Mouse (Mus musculus) intestine, embryonic 15.5 days (tissue): ENCODE measurements around the gene Klc3. TPM values are rescaled to one million over a fixed set of nuclear protein-coding genes. Genes with fewer than 3 reads are reported as not detected.

Source experiments
- ATAC-seq: fragments of 200-750 bp; cut with Nextera tagmentation; 2 replicates; pipeline ENCODE4 v1.8.0; 2017; ENCODE audit warnings: moderate TSS enrichment, moderate library complexity
- H3K27ac ChIP-seq: fragments of 300-500 bp; sonication (generic); 2 replicates; pipeline ENCODE4 v1.5.1; 2015; ENCODE audit warnings: mild to moderate bottlenecking, inconsistent platforms
- H3K27me3 ChIP-seq: fragments of 300-500 bp; sonication (generic); replicated peaks from 2 replicates; pipeline ENCODE4 v1.6.1; 2015; ENCODE audit warnings: inconsistent platforms
- H3K36me3 ChIP-seq: fragments of 300-500 bp; sonication (generic); 2 replicates; pipeline ENCODE4 v1.6.1; 2015; ENCODE audit warnings: inconsistent platforms
- H3K4me1 ChIP-seq: fragments of 300-500 bp; sonication (generic); replicated peaks from 2 replicates; pipeline ENCODE4 v1.6.1; 2015; ENCODE audit warnings: inconsistent platforms
- H3K4me2 ChIP-seq: fragments of 300-500 bp; sonication (generic); replicated peaks from 2 replicates; pipeline ENCODE4 v1.6.1; 2015; ENCODE audit warnings: mild to moderate bottlenecking, inconsistent platforms
- H3K4me3 ChIP-seq: fragments of 300-500 bp; sonication (generic); replicated peaks from 2 replicates; pipeline ENCODE4 v1.5.1; 2015; ENCODE audit warnings: inconsistent platforms
- H3K9ac ChIP-seq: fragments of 300-500 bp; sonication (generic); 2 replicates; pipeline ENCODE4 v1.6.1; 2015; ENCODE audit warnings: inconsistent platforms
- H3K9me3 ChIP-seq: fragments of 300-500 bp; sonication (generic); 2 replicates; pipeline ENCODE4 v1.6.1; 2016; ENCODE audit warnings: inconsistent platforms
- WGBS: fragments of 180-500 bp; shearing (Covaris S2); methylation state at CpG from one replicate; pipeline ENCODE4 v1.1.7; 2015; 5-methylcytosine and 5-hydroxymethylcytosine counted together
- polyA plus RNA-seq: library from polyadenylated mRNA; unstranded; fragments of >200 nt; fragmentation: Nextera tagmentation; extraction: Ambion mirVana; gene quantifications from 2 replicates; pipeline ENCODE4 v1.2.1, GENCODE M21; 2015

Gene Klc3
- polyA plus RNA-seq, 1 experiment from 2014 or later: 3.7 TPM

DNA sequence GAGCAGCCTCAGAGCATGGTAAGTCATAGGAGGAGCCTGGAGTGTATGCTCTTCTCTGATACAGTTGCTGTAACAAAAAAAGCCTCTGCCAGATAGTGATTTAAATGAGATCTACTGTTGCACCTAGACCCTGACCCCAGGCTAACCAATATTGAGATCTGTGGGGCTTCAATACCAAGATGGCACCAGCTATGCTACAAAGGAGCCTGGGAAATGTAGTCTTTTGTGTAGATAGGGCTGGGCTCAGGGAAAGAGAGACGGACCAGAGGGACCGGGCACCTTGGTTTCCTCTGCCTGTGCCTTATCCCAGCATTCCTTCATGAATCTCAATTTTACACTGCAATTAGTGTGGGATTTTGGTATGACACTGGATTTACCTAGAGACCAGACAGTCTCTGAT lies 30.5 kb downstream of the Klc3 start:
- no peak for ATAC-seq

GRCm38 (mm10) chr7:19369823-19370425 lies 34.0 kb downstream of the Klc3 start:
- peak overlapping the region; percentile 47; the same call in 1 of the 2 replicates for H3K9ac ChIP-seq
- no peaks in the 10 kb centered on the region for H3K9me3 ChIP-seq
- WGBS: 11% methylated on average over 46 of the region's 46 CpGs
- peak overlapping the region; percentile 39 for H3K4me3 ChIP-seq
- ATAC-seq: peak; percentile 73
- no peak overlapping the region for H3K27ac ChIP-seq
- H3K4me1 ChIP-seq: peaks cover 10% of the 10 kb centered on the region; the same call in 1 of the 2 replicates
- H3K36me3 ChIP-seq: no peaks in the 10 kb centered on the region
- peak overlapping the region; percentile 87 for H3K4me2 ChIP-seq
- no peaks in the 10 kb centered on the region for H3K27me3 ChIP-seq

More for the DNA sequence above, 30.5 kb downstream of the Klc3 start:
- Histone ChIP-seq H3K4me2 (no peak overlapping the region), H3K9ac (no peak overlapping the region), H3K27me3 (no peaks in the 10 kb centered on the region), H3K9me3 (no peaks in the 10 kb centered on the region), H3K27ac (no peak overlapping the region), H3K36me3 (no peaks in the 10 kb centered on the region), H3K4me3 (no peak overlapping the region), H3K4me1 (peaks cover 9% of the 10 kb centered on the region; the same call in 1 of the 2 replicates)
- 87% methylated on average over 2 of the region's 2 CpGs for WGBS

- no peaks in the 10 kb centered on the region for H3K36me3 ChIP-seq
- 17% methylated on average over 16 of the region's 16 CpGs for WGBS
- H3K9me3 ChIP-seq: no peaks in the 10 kb centered on the region
- no peak for ATAC-seq
- no peak overlapping the region for H3K4me3 ChIP-seq
- H3K4me2 ChIP-seq: no peak overlapping the region
- no peak overlapping the region for H3K27ac ChIP-seq
- no peak overlapping the region for H3K9ac ChIP-seq
- H3K27me3 ChIP-seq: no peaks in the 10 kb centered on the region
- peaks cover 18% of the 10 kb centered on the region for H3K4me1 ChIP-seq
Measured at GRCm38 (mm10) chr7:19368380-19368779, 35.5 kb downstream of the Klc3 start.

GRCm38 (mm10) chr7:19365376-19365775 lies 38.5 kb downstream of the Klc3 start:
- Histone ChIP-seq H3K4me1 (peaks cover 33% of the 10 kb centered on the region), H3K9me3 (no peaks in the 10 kb centered on the region), H3K27me3 (no peaks in the 10 kb centered on the region), H3K9ac (no peak overlapping the region), H3K4me3 (no peak overlapping the region), H3K4me2 (no peak overlapping the region), H3K36me3 (no peaks in the 10 kb centered on the region), H3K27ac (no peak overlapping the region)
- 71% methylated on average over 4 of the region's 4 CpGs for WGBS
- ATAC-seq: no peak

DNA sequence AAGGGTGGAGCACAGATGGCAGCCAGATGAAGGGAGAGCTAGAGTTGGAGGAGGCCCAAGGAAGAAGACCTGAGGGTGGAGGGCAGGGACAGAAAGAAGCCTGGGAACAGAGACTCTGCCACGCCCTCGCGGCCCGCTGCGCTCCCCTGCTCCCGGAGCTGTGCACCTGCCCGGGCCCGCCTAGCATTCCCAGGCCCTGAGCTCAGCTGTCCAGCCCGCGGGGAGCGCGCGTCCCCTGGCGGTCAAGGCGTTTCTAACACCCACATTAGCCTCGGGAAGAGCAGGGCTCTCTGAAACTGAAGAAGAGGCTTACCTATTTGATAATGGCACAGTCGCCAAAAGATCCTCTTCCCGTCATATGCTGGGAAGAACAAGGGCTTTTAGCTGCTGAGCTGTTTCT lies 40.0 kb downstream of the Klc3 start:
- Histone ChIP-seq H3K4me1 (peaks cover 29% of the 10 kb centered on the region), H3K9ac (no peak overlapping the region), H3K4me3 (no peak overlapping the region), H3K9me3 (no peaks in the 10 kb centered on the region), H3K4me2 (peak overlapping the region; percentile 0; the same call in 1 of the 2 replicates), H3K36me3 (no peaks in the 10 kb centered on the region), H3K27ac (no peak overlapping the region), H3K27me3 (no peaks in the 10 kb centered on the region)
- 2% methylated on average over 18 of the region's 18 CpGs for WGBS
- peak; percentile 30 for ATAC-seq

GRCm38 (mm10) chr7:19362276-19362675 lies 41.6 kb downstream of the Klc3 start:
- H3K27ac ChIP-seq: no peak overlapping the region
- H3K9me3 ChIP-seq: no peaks in the 10 kb centered on the region
- no peaks in the 10 kb centered on the region for H3K27me3 ChIP-seq
- H3K4me2 ChIP-seq: peak overlapping the region; percentile 99
- H3K4me3 ChIP-seq: no peak overlapping the region
- ATAC-seq: no peak
- peaks cover 34% of the 10 kb centered on the region for H3K4me1 ChIP-seq
- H3K9ac ChIP-seq: 0 out of 2 replicates have a peak overlapping the region, but pooled peaks have one; percentile 54
- 46% methylated on average over 4 of the region's 4 CpGs for WGBS
- 0 out of 2 replicates have a peak, but pooled peaks cover 6% of the 10 kb centered on the region for H3K36me3 ChIP-seq

GRCm38 (mm10) chr7:19361720-19362119 lies 42.2 kb downstream of the Klc3 start:
- Histone ChIP-seq H3K4me1 (peaks cover 36% of the 10 kb centered on the region), H3K27me3 (no peaks in the 10 kb centered on the region), H3K27ac (no peak overlapping the region), H3K36me3 (0 out of 2 replicates have a peak, but pooled peaks cover 6% of the 10 kb centered on the region), H3K4me3 (peak overlapping the region; percentile 73), H3K9me3 (no peaks in the 10 kb centered on the region), H3K4me2 (peak overlapping the region; percentile 99), H3K9ac (peak overlapping the region; percentile 54; the same call in 1 of the 2 replicates)
- 10% methylated on average over 16 of the region's 16 CpGs for WGBS
- no peak for ATAC-seq

- Histone ChIP-seq H3K9me3 (no peaks in the 10 kb centered on the region), H3K27me3 (no peaks in the 10 kb centered on the region), H3K27ac (0 out of 2 replicates have a peak overlapping the region, but pooled peaks have one; percentile 18), H3K4me2 (peak overlapping the region; percentile 99), H3K9ac (peak overlapping the region; percentile 54), H3K4me3 (peak overlapping the region; percentile 73), H3K36me3 (0 out of 2 replicates have a peak, but pooled peaks cover 9% of the 10 kb centered on the region), H3K4me1 (peaks cover 36% of the 10 kb centered on the region)
- under 1% methylated on average over 27 of the region's 27 CpGs for WGBS
- ATAC-seq: peak; percentile 82
Measured at GRCm38 (mm10) chr7:19360944-19361343, 43.0 kb downstream of the Klc3 start.

- H3K9ac ChIP-seq: peak overlapping the region; percentile 52
- under 1% methylated on average over 45 of the region's 45 CpGs for WGBS
- ATAC-seq: peak; percentile 79
- peak overlapping the region; percentile 99 for H3K4me2 ChIP-seq
- H3K4me3 ChIP-seq: peak overlapping the region; percentile 73
- H3K27ac ChIP-seq: peak overlapping the region; percentile 70
- H3K36me3 ChIP-seq: peaks cover 15% of the 10 kb centered on the region; the same call in 1 of the 2 replicates
- H3K4me1 ChIP-seq: peaks cover 36% of the 10 kb centered on the region
- H3K27me3 ChIP-seq: no peaks in the 10 kb centered on the region
- no peaks in the 10 kb centered on the region for H3K9me3 ChIP-seq
Measured at GRCm38 (mm10) chr7:19359892-19360641, 43.8 kb downstream of the Klc3 start.

- Histone ChIP-seq H3K27me3 (no peaks in the 10 kb centered on the region), H3K4me1 (peaks cover 36% of the 10 kb centered on the region), H3K9me3 (no peaks in the 10 kb centered on the region), H3K36me3 (peaks cover 15% of the 10 kb centered on the region; the same call in 1 of the 2 replicates), H3K4me2 (peak within 1 kb of the TSS; percentile 99), H3K27ac (peak within 1 kb of the TSS; percentile 70), H3K9ac (peak within 1 kb of the TSS; percentile 52), H3K4me3 (peak within 1 kb of the TSS; percentile 73)
- ATAC-seq: peak; percentile 68
- under 1% methylated on average over 31 of the region's 31 CpGs for WGBS
Measured at GRCm38 (mm10) chr7:19359299-19359891, 44.5 kb downstream of the Klc3 start, which contains the start of the genes Cd3eap and Ppp1r13l. Gene Cd3eap, minus strand, starts transcription at chr7:19359483. Gene Ppp1r13l, plus strand, starts transcription at chr7:19359749.

DNA sequence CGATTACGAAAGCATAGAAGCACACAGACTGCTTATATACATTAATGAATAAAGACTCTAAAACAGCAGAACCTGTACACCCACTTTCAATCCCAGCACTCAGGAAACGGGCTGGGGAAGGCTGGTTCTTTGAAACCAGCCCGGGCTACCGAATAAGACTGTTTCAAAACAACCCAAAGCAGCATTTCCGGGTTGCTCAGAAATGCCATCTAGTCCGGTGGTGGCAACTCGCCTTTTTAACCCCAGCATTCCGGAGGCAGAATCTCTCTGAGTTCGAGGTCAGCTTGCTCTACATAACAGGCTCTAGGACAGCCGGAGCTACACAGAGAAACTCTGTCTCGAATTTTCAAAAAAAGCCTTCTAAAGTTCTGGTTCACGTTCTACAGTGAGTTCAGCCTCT lies 45.3 kb downstream of the Klc3 start:
- Histone ChIP-seq H3K27me3 (no peaks in the 10 kb centered on the region), H3K4me3 (peak overlapping the region; percentile 73), H3K9me3 (no peaks in the 10 kb centered on the region), H3K9ac (peak overlapping the region; percentile 52), H3K36me3 (peaks cover 15% of the 10 kb centered on the region; the same call in 1 of the 2 replicates), H3K4me2 (peak overlapping the region; percentile 99), H3K4me1 (peaks cover 29% of the 10 kb centered on the region), H3K27ac (no peak overlapping the region)
- WGBS: 19% methylated on average over 13 of the region's 13 CpGs
- no peak for ATAC-seq
